Mouse (Mus musculus) G1E (cell line): Measurements from ENCODE around the gene Aqp5.

ENCODE experiments used
- CTCF ChIP-seq: IDR thresholded peaks from 2 replicates; pipeline ENCODE4 v1.5.1; 2012; ENCODE audit warnings: low read depth, low read length, inconsistent platforms, mixed read lengths
- GATA1 ChIP-seq: IDR thresholded peaks from 2 replicates; pipeline ENCODE4 v1.6.1; 2012; ENCODE audit warnings: borderline replicate concordance, low read length, inconsistent platforms, mixed read lengths
- TAL1 ChIP-seq: conservative IDR thresholded peaks from 2 replicates; pipeline ENCODE4 v1.6.1; 2012; ENCODE audit warnings: low read depth, low read length, inconsistent platforms, mixed read lengths

GRCm38 (mm10) chr15:99592877-99593276 lies 2.3 kb downstream of the Aqp5 start:
- TF ChIP-seq GATA1: no peak
- no peak for TF ChIP-seq CTCF
- TF ChIP-seq TAL1: no peak
